8 mouse cellular contexts compared by ENCODE assay signal in genomic region chr12:4717417-4717816, GRCm38 (mm10). TPM values are rescaled to one million over a fixed set of nuclear protein-coding genes. Genes with fewer than 3 reads are reported as not detected.
A peak's percentile ranks its signal among the peaks of the same experiment; 100 is the strongest.
DNase-seq lines count a peak whose midpoint lies in the region; ATAC-seq and TF ChIP-seq lines count a peak whose summit lies in the region.

No protein-coding gene starts in this region.

- H3K27ac ChIP-seq in MEL (ENCODE audit: control insufficient read depth, low read depth, low read length): no peak overlapping the region
- H3K27ac ChIP-seq in forebrain, embryonic 12.5 days: no peak overlapping the region
- H3K27ac ChIP-seq in limb, embryonic 12.5 days: no peak overlapping the region
- H3K27ac ChIP-seq in neural tube, embryonic 12.5 days: no peak overlapping the region

- peaks cover 12 to 25% of the 10 kb centered on the region in 2 experiments for H3K4me1 ChIP-seq in MEL (ENCODE audit: control insufficient read depth in 1 of 2, insufficient read depth in 2 of 2, low read length in 2 of 2)
- H3K4me1 ChIP-seq in forebrain, embryonic 12.5 days: peaks cover 5% of the 10 kb centered on the region
- H3K4me1 ChIP-seq in limb, embryonic 12.5 days (replicated peaks): 0 out of 2 replicates have a peak, but pooled peaks cover 4% of the 10 kb centered on the region
- H3K4me1 ChIP-seq in neural tube, embryonic 12.5 days: no peaks in the 10 kb centered on the region

- 14% methylated on average over 7 of the region's 7 CpGs for WGBS in forebrain, embryonic 12.5 days
- 11% methylated on average over 7 of the region's 7 CpGs for WGBS in limb, embryonic 12.5 days
- 8% methylated on average over 7 of the region's 7 CpGs for WGBS in neural tube, embryonic 12.5 days

- H3K27me3 ChIP-seq in MEL (ENCODE audit: control insufficient read depth in 1 of 2, insufficient read depth in 2 of 2, low read length in 2 of 2): no peaks in the 10 kb centered on the region
- no peaks in the 10 kb centered on the region for H3K27me3 ChIP-seq in forebrain, embryonic 12.5 days
- H3K27me3 ChIP-seq in limb, embryonic 12.5 days: no peaks in the 10 kb centered on the region
- H3K27me3 ChIP-seq in neural tube, embryonic 12.5 days (replicated peaks): no peaks in the 10 kb centered on the region

- 0 out of 4 replicates have a peak, but pooled peaks of 1 of the 2 experiments have one; percentile 18 for TF ChIP-seq EP300 in MEL (IDR thresholded peaks at IDR 0.05; ENCODE audit: low read depth in 1 of 2, low read length in 2 of 2)

- no peaks in the 10 kb centered on the region for H3K9me3 ChIP-seq in MEL (replicated peaks; ENCODE audit: insufficient read depth, low read length)
- H3K9me3 ChIP-seq in forebrain, embryonic 12.5 days: no peaks in the 10 kb centered on the region
- no peaks in the 10 kb centered on the region for H3K9me3 ChIP-seq in limb, embryonic 12.5 days
- no peaks in the 10 kb centered on the region for H3K9me3 ChIP-seq in neural tube, embryonic 12.5 days

- peaks cover 2 to 16% of the 10 kb centered on the region in 2 experiments; a peak in 2 of 4 replicates for H3K36me3 ChIP-seq in MEL (ENCODE audit: control insufficient read depth in 1 of 2, insufficient read depth in 2 of 2, low read length in 2 of 2)
- H3K36me3 ChIP-seq in forebrain, embryonic 12.5 days (replicated peaks): peaks cover 11% of the 10 kb centered on the region; the same call in 1 of the 2 replicates
- H3K36me3 ChIP-seq in limb, embryonic 12.5 days: peaks cover 15% of the 10 kb centered on the region
- no peaks in the 10 kb centered on the region for H3K36me3 ChIP-seq in neural tube, embryonic 12.5 days

- H3K9ac ChIP-seq in MEL (ENCODE audit: control insufficient read depth, low read depth, low read length, poor library complexity, severe bottlenecking): peak overlapping the region; percentile 43
- no peak overlapping the region for H3K9ac ChIP-seq in forebrain, embryonic 12.5 days
- H3K9ac ChIP-seq in limb, embryonic 12.5 days (replicated peaks): no peak overlapping the region
- no peak overlapping the region for H3K9ac ChIP-seq in neural tube, embryonic 12.5 days

- DNase-seq in adrenal gland, postnatal 14 days: peak; percentile 58
- DNase-seq in adrenal gland, adult (ENCODE audit: inconsistent age in 2 of 2, low spot score in 1 of 2): no peak
- peak; percentile 90 for DNase-seq in MEL (ENCODE audit: low read depth, low spot score)
- no peak for DNase-seq in left cerebral cortex, adult 18-20 months (ENCODE audit: low spot score in 2 of 2)
- DNase-seq in testis, postnatal 14 days (ENCODE audit: low spot score): no peak

- TF ChIP-seq CTCF in MEL (IDR thresholded peaks at IDR 0.05 in 2 of 3, conservative IDR thresholded peaks at IDR 0.05 in 1 of 3; ENCODE audit: control insufficient read depth in 1 of 3, insufficient read depth in 1 of 3, low read depth in 2 of 3, low read length in 3 of 3, poor library complexity in 1 of 3, severe bottlenecking in 1 of 3): no peak

- H3K79me2 ChIP-seq in MEL (ENCODE audit: control insufficient read depth, insufficient read depth, low read length, poor library complexity): no peaks in the 10 kb centered on the region

- TF ChIP-seq POLR2A in MEL (IDR thresholded peaks at IDR 0.05; ENCODE audit: control insufficient read depth in 1 of 2, insufficient read depth in 1 of 2, low read depth in 1 of 2, low read length in 2 of 2, poor library complexity in 1 of 2): peak in 1 of 2 experiments; percentile 36; a peak in 1 of 4 replicates

- peak; percentile 60; the same call in 1 of the 2 replicates for ATAC-seq in forebrain, embryonic 12.5 days (ENCODE audit: low FRiP score)
- ATAC-seq in limb, embryonic 12.5 days (ENCODE audit: insufficient number of reproducible peaks, insufficient read depth, low FRiP score, low TSS enrichment, low read depth): peak; percentile 78; the same call in 1 of the 2 replicates
- peak; percentile 82 for ATAC-seq in neural tube, embryonic 12.5 days (ENCODE audit: low FRiP score, low read depth)

- H3K4me3 ChIP-seq in MEL (ENCODE audit: control insufficient read depth in 1 of 2, insufficient read depth in 1 of 2, low read depth in 2 of 2, low read length in 2 of 2): peak overlapping the region; percentile 39 to 52
- no peak overlapping the region for H3K4me3 ChIP-seq in forebrain, embryonic 12.5 days (replicated peaks)
- H3K4me3 ChIP-seq in limb, embryonic 12.5 days (replicated peaks): no peak overlapping the region
- H3K4me3 ChIP-seq in neural tube, embryonic 12.5 days: no peak overlapping the region

- no peak for TF ChIP-seq RAD21 in MEL (IDR thresholded peaks at IDR 0.05; ENCODE audit: low read depth, low read length)

- peak overlapping the region; percentile 8; the same call in 1 of the 2 replicates for H3K4me2 ChIP-seq in forebrain, embryonic 12.5 days
- no peak overlapping the region for H3K4me2 ChIP-seq in limb, embryonic 12.5 days
- H3K4me2 ChIP-seq in neural tube, embryonic 12.5 days (replicated peaks): no peak overlapping the region

TF ChIP-seq in MEL, 35 proteins besides CTCF, POLR2A, EP300 and RAD21:
- TF ChIP-seq MAZ (IDR thresholded peaks at IDR 0.05; ENCODE audit: low read depth, low read length) (no peak), NRF1 (IDR thresholded peaks at IDR 0.05; ENCODE audit: insufficient read depth, low read depth, low read length, poor library complexity, severe bottlenecking) (no peak), ZC3H11A (IDR thresholded peaks at IDR 0.05; ENCODE audit: low read depth, low read length) (no peak), MYB (IDR thresholded peaks at IDR 0.05; ENCODE audit: low read depth, low read length) (no peak), SIN3A (IDR thresholded peaks at IDR 0.05; ENCODE audit: low read length) (peak; percentile 52), JUND (IDR thresholded peaks at IDR 0.05; ENCODE audit: low read depth, low read length) (no peak), HCFC1 (IDR thresholded peaks at IDR 0.05; ENCODE audit: low read depth, low read length) (no peak), ETS1 (IDR thresholded peaks at IDR 0.05; ENCODE audit: low read depth, low read length) (no peak), UBTF (IDR thresholded peaks at IDR 0.05; ENCODE audit: borderline replicate concordance, insufficient read depth, low read depth, low read length) (no peak), E2F4 (IDR thresholded peaks at IDR 0.05; ENCODE audit: borderline replicate concordance, low read depth, low read length) (no peak), TAL1 (IDR thresholded peaks at IDR 0.05; ENCODE audit: low read length) (no peak), CHD2 (IDR thresholded peaks at IDR 0.05; ENCODE audit: low read length) (no peak), BHLHE40 (IDR thresholded peaks at IDR 0.05; ENCODE audit: borderline replicate concordance, low read depth, low read length) (no peak), NELFE (IDR thresholded peaks at IDR 0.05; ENCODE audit: low read depth, low read length) (peak; percentile 32; the same call in 1 of the 2 replicates), USF1 (IDR thresholded peaks at IDR 0.05; ENCODE audit: low read depth, low read length) (no peak), USF2 (IDR thresholded peaks at IDR 0.05; ENCODE audit: borderline replicate concordance in 1 of 2, insufficient read depth in 1 of 2, low read depth in 1 of 2, low read length in 2 of 2) (no peak), GATA1 (IDR thresholded peaks at IDR 0.05; ENCODE audit: low read depth, low read length) (no peak)

RNA-seq across cellular contexts. Expression of gene Fam228a, which starts 20.8 kb away (rescaled TPM):
- total RNA-seq in adrenal gland, postnatal 14 days (2021): 0.30 and 0.86 TPM in 2 replicates
- 0.15 and 0.23 TPM in 2 replicates for total RNA-seq in MEL (2012; rRNA removed)
- under 1 TPM in 1 of 2 experiments, not detected in 1; 0.33 TPM for polyA plus RNA-seq in MEL (2012; ENCODE audit: insufficient read depth in 1 of 2, insufficient read length in 2 of 2, low read depth in 1 of 2, low replicate concordance in 2 of 2, missing spikeins in 1 of 2)
- polyA plus RNA-seq in forebrain, embryonic 12.5 days (2016; fragmentation: Nextera tagmentation; extraction: Ambion mirVana): 0.56 and 0.77 TPM in 2 replicates
- 0.26 and 0.73 TPM in 2 replicates for polyA plus RNA-seq in limb, embryonic 12.5 days (2016; fragmentation: Nextera tagmentation; extraction: Ambion mirVana)
- 0.43 and 0.45 TPM in 2 replicates for polyA plus RNA-seq in neural tube, embryonic 12.5 days (2016; fragmentation: Nextera tagmentation; extraction: Ambion mirVana)
- 1 to 10 TPM; 1.7 to 1.9 TPM for total RNA-seq in left cerebral cortex, adult 18-20 months (2021)

RNA-seq across cellular contexts. Expression of gene Pfn4, which starts 51.4 kb away (rescaled TPM):
- total RNA-seq in adrenal gland, postnatal 14 days (2021): 2.0 and 3.8 TPM in 2 replicates
- total RNA-seq in MEL (2012; rRNA removed): 0.19 and 0.26 TPM in 2 replicates
- under 1 TPM in 1 of 2 experiments, not detected in 1; 0.70 TPM for polyA plus RNA-seq in MEL (2012; ENCODE audit: insufficient read depth in 1 of 2, insufficient read length in 2 of 2, low read depth in 1 of 2, low replicate concordance in 2 of 2, missing spikeins in 1 of 2)
- 6.6 and 7.2 TPM in 2 replicates for polyA plus RNA-seq in forebrain, embryonic 12.5 days (2016; fragmentation: Nextera tagmentation; extraction: Ambion mirVana)
- 3.6 and 3.8 TPM in 2 replicates for polyA plus RNA-seq in limb, embryonic 12.5 days (2016; fragmentation: Nextera tagmentation; extraction: Ambion mirVana)
- 6.3 and 6.7 TPM in 2 replicates for polyA plus RNA-seq in neural tube, embryonic 12.5 days (2016; fragmentation: Nextera tagmentation; extraction: Ambion mirVana)
- total RNA-seq in left cerebral cortex, adult 18-20 months (2021): 10 to 100 TPM; 10.8 to 11.0 TPM

RNA-seq across cellular contexts. Expression of gene Fam228b, which starts 51.6 kb away (rescaled TPM):
- total RNA-seq in adrenal gland, postnatal 14 days (2021): 7.9 and 10.2 TPM in 2 replicates
- 4.0 and 4.8 TPM in 2 replicates for total RNA-seq in MEL (2012; rRNA removed)
- polyA plus RNA-seq in MEL (2012; ENCODE audit: insufficient read depth in 1 of 2, insufficient read length in 2 of 2, low read depth in 1 of 2, low replicate concordance in 2 of 2, missing spikeins in 1 of 2): 1 to 10 TPM in 1 of 2 experiments, not detected in 1; 5.3 TPM
- 3.2 and 4.1 TPM in 2 replicates for polyA plus RNA-seq in forebrain, embryonic 12.5 days (2016; fragmentation: Nextera tagmentation; extraction: Ambion mirVana)
- polyA plus RNA-seq in limb, embryonic 12.5 days (2016; fragmentation: Nextera tagmentation; extraction: Ambion mirVana): 2.9 and 4.9 TPM in 2 replicates
- 3.1 and 3.3 TPM in 2 replicates for polyA plus RNA-seq in neural tube, embryonic 12.5 days (2016; fragmentation: Nextera tagmentation; extraction: Ambion mirVana)
- total RNA-seq in left cerebral cortex, adult 18-20 months (2021): 10 to 100 TPM; 15.0 to 24.1 TPM

Comparison
In these comparisons a context has a peak if more than half of its experiments do, and no peak if none do; other contexts are left out.
1. DNase-seq: peak in adrenal gland, postnatal 14 days (single experiment) and MEL (single experiment); none in adrenal gland, adult (0 of 2), left cerebral cortex, adult 18-20 months (0 of 2) and testis, postnatal 14 days (single experiment).
2. H3K4me3 ChIP-seq: peak in MEL (2 of 2); none in forebrain, embryonic 12.5 days (single experiment), limb, embryonic 12.5 days (single experiment) and neural tube, embryonic 12.5 days (single experiment).
3. Peak in every context shown above with its lines, with median percentiles within 50 percentile points of each other: ATAC-seq.